Mouse (Mus musculus) kidney, embryonic 16.5 days (tissue): Measurements from ENCODE around the gene Gm9944. TPM values are rescaled to one million over a fixed set of nuclear protein-coding genes. Genes with fewer than 3 reads are reported as not detected.

Experiments used
- ATAC-seq: fragments of 200-750 bp; cut with Nextera tagmentation; 2 replicates; pipeline ENCODE4 v1.8.0; 2017; ENCODE audit warnings: moderate TSS enrichment; ENCODE audit not compliant: low FRiP score, low TSS enrichment
- H3K27ac ChIP-seq: fragments of 300-500 bp; sonication (generic); 2 replicates; pipeline ENCODE4 v1.5.1; 2014; ENCODE audit warnings: low read length
- H3K27me3 ChIP-seq: fragments of 300-500 bp; sonication (generic); 2 replicates; pipeline ENCODE4 v1.6.1; 2014; ENCODE audit warnings: low read length, control low read depth, mixed read lengths; ENCODE audit not compliant: insufficient read depth
- H3K36me3 ChIP-seq: fragments of 300-500 bp; sonication (generic); 2 replicates; pipeline ENCODE4 v1.6.1; 2014; ENCODE audit warnings: low read length, control low read depth, mixed read lengths; ENCODE audit not compliant: insufficient read depth
- H3K4me1 ChIP-seq: fragments of 300-500 bp; sonication (generic); 2 replicates; pipeline ENCODE4 v1.6.1; 2014; ENCODE audit warnings: low read length, control low read depth, mixed read lengths; ENCODE audit not compliant: insufficient read depth
- H3K4me2 ChIP-seq: fragments of 300-500 bp; sonication (generic); replicated peaks from 2 replicates; pipeline ENCODE4 v1.6.1; 2014; ENCODE audit warnings: low read depth, low read length
- H3K4me3 ChIP-seq: fragments of 300-500 bp; sonication (generic); 2 replicates; pipeline ENCODE4 v1.5.1; 2014; ENCODE audit warnings: mild to moderate bottlenecking, low read length
- H3K9ac ChIP-seq: fragments of 300-500 bp; sonication (generic); replicated peaks from 2 replicates; pipeline ENCODE4 v1.6.1; 2014; ENCODE audit warnings: low read length
- H3K9me3 ChIP-seq: fragments of 300-500 bp; sonication (generic); 2 replicates; pipeline ENCODE4 v1.6.1; 2016; ENCODE audit warnings: low read length, control low read depth
- WGBS: fragments of 180-500 bp; shearing (Covaris S2); extraction: QIAGEN DNeasy Blood & Tissue Kit; methylation state at CpG from one replicate; pipeline ENCODE4 v1.1.7; 2014; 5-methylcytosine and 5-hydroxymethylcytosine counted together
- polyA plus RNA-seq: library from polyadenylated mRNA; unstranded; fragments of >200 nt; fragmentation: Nextera tagmentation; extraction: Ambion mirVana; gene quantifications from 2 replicates; pipeline ENCODE4 v1.2.1, GENCODE M21; 2015

Gm9944 gene
- polyA plus RNA-seq, result not detected in 2 replicates

- WGBS, result 80% methylated on average over 2 of the region's 2 CpGs
- H3K27ac ChIP-seq, result no peak within 1 kb of the TSS
- H3K4me2 ChIP-seq, result no peak within 1 kb of the TSS
- H3K9me3 ChIP-seq, result peaks cover 3% of the 10 kb centered on the region; the same call in 1 of the 2 replicates
- H3K9ac ChIP-seq, result no peak within 1 kb of the TSS
- ATAC-seq, result no peak
- H3K4me3 ChIP-seq, result no peak within 1 kb of the TSS
- no peaks in the 10 kb centered on the region for H3K36me3 ChIP-seq
- H3K27me3 ChIP-seq, result no peaks in the 10 kb centered on the region
- H3K4me1 ChIP-seq, result no peaks in the 10 kb centered on the region
These were observed at the start of gene Gm9944 for GRCm38 (mm10) chr4:144453217-144453616. Gene Gm9944, minus strand, starts transcription at chr4:144453317.

GRCm38 (mm10) chr4:144493331-144493730, 40.2 kb upstream of the Gm9944 start:
- H3K27me3 ChIP-seq, result no peaks in the 10 kb centered on the region
- H3K4me1 ChIP-seq, result no peaks in the 10 kb centered on the region
- no peak overlapping the region for H3K4me2 ChIP-seq
- no peak overlapping the region for H3K27ac ChIP-seq
- no peaks in the 10 kb centered on the region for H3K36me3 ChIP-seq
- no peak overlapping the region for H3K4me3 ChIP-seq
- no peak for ATAC-seq
- 0 out of 2 replicates have a peak, but pooled peaks cover 6% of the 10 kb centered on the region for H3K9me3 ChIP-seq
- no peak overlapping the region for H3K9ac ChIP-seq

- H3K27me3 ChIP-seq, result no peaks in the 10 kb centered on the region
- H3K4me1 ChIP-seq, result no peaks in the 10 kb centered on the region
- 67% methylated on average over 1 of the region's 1 CpGs for WGBS
- no peak overlapping the region for H3K27ac ChIP-seq
- no peak for ATAC-seq
- H3K4me3 ChIP-seq, result no peak overlapping the region
- H3K36me3 ChIP-seq, result no peaks in the 10 kb centered on the region
- no peak overlapping the region for H3K4me2 ChIP-seq
- no peaks in the 10 kb centered on the region for H3K9me3 ChIP-seq
- H3K9ac ChIP-seq, result no peak overlapping the region
These were observed 15.0 kb upstream of the Gm9944 start for GRCm38 (mm10) chr4:144468091-144468490.

GRCm38 (mm10) chr4:144465206-144465605, 12.1 kb upstream of the Gm9944 start:
- H3K4me1 ChIP-seq, result no peaks in the 10 kb centered on the region
- H3K4me3 ChIP-seq, result no peak overlapping the region
- no peaks in the 10 kb centered on the region for H3K9me3 ChIP-seq
- H3K9ac ChIP-seq, result no peak overlapping the region
- WGBS, result 77% methylated on average over 2 of the region's 2 CpGs
- ATAC-seq, result no peak
- no peaks in the 10 kb centered on the region for H3K27me3 ChIP-seq
- no peak overlapping the region for H3K27ac ChIP-seq
- H3K36me3 ChIP-seq, result no peaks in the 10 kb centered on the region
- no peak overlapping the region for H3K4me2 ChIP-seq

- no peak within 1 kb of the TSS for H3K4me2 ChIP-seq
- no peaks in the 10 kb centered on the region for H3K4me1 ChIP-seq
- ATAC-seq, result no peak
- H3K9me3 ChIP-seq, result no peaks in the 10 kb centered on the region
- H3K27ac ChIP-seq, result no peak within 1 kb of the TSS
- no peak within 1 kb of the TSS for H3K9ac ChIP-seq
- WGBS, result 65% methylated on average over 3 of the region's 3 CpGs
- no peaks in the 10 kb centered on the region for H3K27me3 ChIP-seq
- no peaks in the 10 kb centered on the region for H3K36me3 ChIP-seq
- H3K4me3 ChIP-seq, result no peak within 1 kb of the TSS
These were observed 10.5 kb upstream of the Gm9944 start, which contains the start of gene Aadacl3 for GRCm38 (mm10) chr4:144463656-144464055. Gene Aadacl3, minus strand, starts transcription at chr4:144463756.

GRCm38 (mm10) chr4:144448546-144448945, 4.6 kb downstream of the Gm9944 start:
- no peaks in the 10 kb centered on the region for H3K4me1 ChIP-seq
- no peak overlapping the region for H3K4me3 ChIP-seq
- no peak overlapping the region for H3K9ac ChIP-seq
- H3K27ac ChIP-seq, result no peak overlapping the region
- no peaks in the 10 kb centered on the region for H3K36me3 ChIP-seq
- 74% methylated on average over 2 of the region's 2 CpGs for WGBS
- H3K27me3 ChIP-seq, result no peaks in the 10 kb centered on the region
- ATAC-seq, result no peak
- H3K9me3 ChIP-seq, result no peaks in the 10 kb centered on the region; the same call in 1 of the 2 replicates
- no peak overlapping the region for H3K4me2 ChIP-seq

- H3K27ac ChIP-seq, result no peak overlapping the region
- H3K36me3 ChIP-seq, result no peaks in the 10 kb centered on the region
- 76% methylated on average over 1 of the region's 1 CpGs for WGBS
- H3K4me1 ChIP-seq, result no peaks in the 10 kb centered on the region
- H3K9ac ChIP-seq, result no peak overlapping the region
- H3K27me3 ChIP-seq, result no peaks in the 10 kb centered on the region
- no peaks in the 10 kb centered on the region for H3K9me3 ChIP-seq
- no peak for ATAC-seq
- H3K4me3 ChIP-seq, result no peak overlapping the region
- H3K4me2 ChIP-seq, result no peak overlapping the region
These were observed 11.5 kb downstream of the Gm9944 start for GRCm38 (mm10) chr4:144441582-144441981.

- no peak for ATAC-seq
- Histone ChIP-seq H3K9ac (no peak overlapping the region), H3K4me3 (no peak overlapping the region), H3K9me3 (no peaks in the 10 kb centered on the region), H3K4me1 (no peaks in the 10 kb centered on the region), H3K4me2 (no peak overlapping the region), H3K27ac (no peak overlapping the region), H3K36me3 (no peaks in the 10 kb centered on the region), H3K27me3 (no peaks in the 10 kb centered on the region)
- WGBS, result 90% methylated on average over 4 of the region's 4 CpGs
These were observed 12.0 kb downstream of the Gm9944 start for GRCm38 (mm10) chr4:144441095-144441494.

GRCm38 (mm10) chr4:144438672-144439071, 14.4 kb downstream of the Gm9944 start, which contains the start of gene 1700012P22Rik:
Gene 1700012P22Rik, minus strand, starts transcription at chr4:144438772.
- H3K4me3 ChIP-seq, result no peak within 1 kb of the TSS
- H3K27me3 ChIP-seq, result no peaks in the 10 kb centered on the region
- ATAC-seq, result no peak
- H3K27ac ChIP-seq, result no peak within 1 kb of the TSS
- no peak within 1 kb of the TSS for H3K9ac ChIP-seq
- no peaks in the 10 kb centered on the region for H3K4me1 ChIP-seq
- H3K36me3 ChIP-seq, result no peaks in the 10 kb centered on the region
- no peaks in the 10 kb centered on the region for H3K9me3 ChIP-seq
- no peak within 1 kb of the TSS for H3K4me2 ChIP-seq

- no peak overlapping the region for H3K9ac ChIP-seq
- no peaks in the 10 kb centered on the region for H3K9me3 ChIP-seq
- ATAC-seq, result no peak
- H3K27ac ChIP-seq, result no peak overlapping the region
- H3K36me3 ChIP-seq, result no peaks in the 10 kb centered on the region
- H3K4me2 ChIP-seq, result no peak overlapping the region
- 90% methylated on average over 5 of the region's 5 CpGs for WGBS
- H3K4me1 ChIP-seq, result no peaks in the 10 kb centered on the region
- H3K27me3 ChIP-seq, result no peaks in the 10 kb centered on the region
- H3K4me3 ChIP-seq, result no peak overlapping the region
These were observed 19.9 kb downstream of the Gm9944 start for GRCm38 (mm10) chr4:144433216-144433615.
